1 mouse cellular context compared by ENCODE assay signal in the genomic region with DNA sequence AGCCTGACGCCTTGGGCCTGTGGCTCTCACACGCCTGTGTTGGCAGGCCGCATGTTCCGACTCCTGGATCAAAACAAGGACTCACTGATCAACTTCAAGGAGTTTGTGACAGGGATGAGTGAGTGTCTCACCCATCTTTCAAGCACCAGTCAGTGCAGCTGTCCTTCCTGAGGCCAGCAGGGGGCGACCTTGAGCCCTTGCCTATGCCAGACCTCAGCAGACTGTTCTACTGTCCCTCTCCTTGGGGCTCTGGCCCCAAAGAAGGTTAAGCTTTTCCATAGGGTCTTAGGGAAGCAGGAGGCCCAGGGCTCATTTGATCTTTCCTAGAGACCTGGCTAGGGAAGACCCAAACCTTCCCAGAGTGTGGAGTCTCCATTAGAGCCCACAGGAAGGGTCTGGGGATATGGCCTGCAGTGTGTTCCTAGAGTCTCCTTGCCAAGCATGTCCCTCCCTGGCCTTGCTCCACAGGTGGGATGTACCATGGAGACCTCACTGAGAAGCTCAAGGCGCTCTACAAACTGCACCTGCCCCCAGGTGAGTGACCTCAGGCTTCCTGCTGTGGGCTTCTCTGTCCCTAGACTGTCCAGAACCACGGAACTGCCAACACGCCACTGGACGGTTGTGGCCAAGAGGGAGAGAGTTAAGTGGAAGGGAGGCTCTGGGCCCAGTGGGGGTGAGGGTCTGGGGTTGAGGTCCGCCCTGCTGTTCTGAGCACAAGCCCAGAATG.
A peak's percentile ranks its signal among the peaks of the same experiment; 100 is the strongest.
TF ChIP-seq lines count a peak whose summit lies in the region.

No protein-coding gene starts in this region.

TF ChIP-seq in MEL, 35 proteins besides CTCF, POLR2A, EP300 and RAD21 (continued from another document):
- TF ChIP-seq UBTF (IDR thresholded peaks at IDR 0.05; ENCODE audit: borderline replicate concordance, insufficient read depth, low read depth, low read length) (no peak), GATA1 (IDR thresholded peaks at IDR 0.05; ENCODE audit: low read depth, low read length) (no peak), NRF1 (IDR thresholded peaks at IDR 0.05; ENCODE audit: insufficient read depth, low read depth, low read length, poor library complexity, severe bottlenecking) (no peak), ZC3H11A (IDR thresholded peaks at IDR 0.05; ENCODE audit: low read depth, low read length) (peak; percentile 76), CHD2 (IDR thresholded peaks at IDR 0.05; ENCODE audit: low read length) (no peak), CHD1 (IDR thresholded peaks at IDR 0.05; ENCODE audit: low read depth, low read length) (no peak), NELFE (IDR thresholded peaks at IDR 0.05; ENCODE audit: low read depth, low read length) (no peak), ZKSCAN1 (IDR thresholded peaks at IDR 0.05; ENCODE audit: low read depth, low read length) (no peak), MEF2A (IDR thresholded peaks at IDR 0.05; ENCODE audit: extremely low read depth, insufficient replicate concordance, low read depth, low read length, poor library complexity, severe bottlenecking) (no peak), SMC3 (IDR thresholded peaks at IDR 0.05; ENCODE audit: low read depth, low read length) (peak; percentile 94), BHLHE40 (IDR thresholded peaks at IDR 0.05; ENCODE audit: borderline replicate concordance, low read depth, low read length) (0 out of 2 replicates have a peak, but pooled peaks have one; percentile 20)
